In genomic region chr8:119826982-119827381, GRCm38 (mm10) we compare ENCODE assay signal across 1 mouse cellular context.
A peak's percentile ranks its signal among the peaks of the same experiment; 100 is the strongest.
TF ChIP-seq lines count a peak whose summit lies in the region.

No protein-coding gene starts in this region.

TF ChIP-seq in MEL, 35 proteins besides CTCF, POLR2A, EP300 and RAD21 (continued from another document):
- no peak for TF ChIP-seq MEF2A (IDR thresholded peaks at IDR 0.05; ENCODE audit: extremely low read depth, insufficient replicate concordance, low read depth, low read length, poor library complexity, severe bottlenecking)
- no peak for TF ChIP-seq NELFE (IDR thresholded peaks at IDR 0.05; ENCODE audit: low read depth, low read length)
- TF ChIP-seq POLR2AphosphoS5 (IDR thresholded peaks at IDR 0.05; ENCODE audit: borderline replicate concordance, low read depth, low read length), result no peak
- no peak for TF ChIP-seq GABPA (IDR thresholded peaks at IDR 0.05; ENCODE audit: low read depth, low read length)
- TF ChIP-seq ZNF384 (IDR thresholded peaks at IDR 0.05; ENCODE audit: low read depth, low read length), result no peak
- peak; percentile 67 for TF ChIP-seq CHD2 (IDR thresholded peaks at IDR 0.05; ENCODE audit: low read length)
- 0 out of 2 replicates have a peak, but pooled peaks have one; percentile 15 for TF ChIP-seq HCFC1 (IDR thresholded peaks at IDR 0.05; ENCODE audit: low read depth, low read length)
- peak; percentile 90 for TF ChIP-seq GATA1 (IDR thresholded peaks at IDR 0.05; ENCODE audit: low read depth, low read length)
- TF ChIP-seq ZMIZ1 (IDR thresholded peaks at IDR 0.05; ENCODE audit: low read depth, low read length), result no peak
- peak; percentile 50; the same call in 1 of the 2 replicates for TF ChIP-seq SIN3A (IDR thresholded peaks at IDR 0.05; ENCODE audit: low read length)
- no peak for TF ChIP-seq SMC3 (IDR thresholded peaks at IDR 0.05; ENCODE audit: low read depth, low read length)
- no peak for TF ChIP-seq ZKSCAN1 (IDR thresholded peaks at IDR 0.05; ENCODE audit: low read depth, low read length)
- TF ChIP-seq RCOR1 (IDR thresholded peaks at IDR 0.05; ENCODE audit: low read depth, low read length), result 0 out of 2 replicates have a peak, but pooled peaks have one; percentile 16
- peak; percentile 43; the same call in 1 of the 2 replicates for TF ChIP-seq TBP (IDR thresholded peaks at IDR 0.05; ENCODE audit: low read depth, low read length)
- TF ChIP-seq MAX (IDR thresholded peaks at IDR 0.05; ENCODE audit: low read length), result no peak
- 0 out of 2 replicates have a peak, but pooled peaks have one; percentile 44 for TF ChIP-seq MAZ (IDR thresholded peaks at IDR 0.05; ENCODE audit: low read depth, low read length)
